Mouse (Mus musculus) heart, postnatal 0 days (tissue): ENCODE results near the gene Ralbp1.

Source experiments
- CTCF ChIP-seq: IDR thresholded peaks from 2 replicates; pipeline ENCODE4 v1.5.1; 2016; ENCODE audit warnings: antibody characterized with exemption, control low read depth, low read depth
- EP300 ChIP-seq: IDR thresholded peaks from 2 replicates; pipeline ENCODE4 v1.6.1; 2016; ENCODE audit warnings: antibody characterized with exemption, low read depth

DNA sequence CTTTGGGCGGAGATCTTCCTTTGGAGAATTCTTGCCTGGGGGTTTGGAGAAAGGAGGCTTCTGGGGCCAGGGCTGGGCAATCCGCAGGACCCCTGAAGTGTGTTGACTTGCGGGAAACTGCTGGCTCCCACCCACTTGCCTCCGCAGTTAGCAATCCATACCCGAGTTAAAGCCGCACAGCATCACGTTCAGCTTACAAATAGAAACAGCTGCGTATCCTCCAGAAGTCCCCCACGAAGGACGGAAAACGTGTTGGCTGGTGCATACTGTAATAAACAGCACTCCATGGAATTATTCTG lies 251 bp downstream of the Ralbp1 start:
- no peak for TF ChIP-seq CTCF
- TF ChIP-seq EP300, result no peak
